Comparison of ENCODE assay signal across 10 mouse cellular contexts in genomic region chr5:15512236-15512635, GRCm38 (mm10). TPM values are rescaled to one million over a fixed set of nuclear protein-coding genes. Genes with fewer than 3 reads are reported as not detected.
"Had no signal": no experiment of that assay in that cellular context is flagged by ENCODE, and none has a peak within 500 bp of the region (broad histone marks: within the 10 kb centered on the region; RNA-seq: fewer than 3 reads in every experiment).

No protein-coding gene starts in this region.

RNA-seq across cellular contexts. Expression of gene Gm21190, which starts 16.8 kb away (rescaled TPM):
- polyA plus RNA-seq: limb, embryonic 12.5 days; liver, adult 2 months; liver, embryonic 14.5 days; lung, adult 2 months; macrophage; midbrain, embryonic 12.5 days; myocyte; neural tube, embryonic 13.5 days; stomach, embryonic 15.5 days had no signal

RNA-seq across cellular contexts. Expression of gene Gm21149, which starts 35.9 kb away (rescaled TPM):
- polyA plus RNA-seq: kidney, adult 2 months; limb, embryonic 12.5 days; liver, adult 2 months; liver, embryonic 14.5 days; macrophage; midbrain, embryonic 12.5 days; myocyte; neural tube, embryonic 13.5 days; stomach, embryonic 15.5 days had no signal
